Mouse (Mus musculus) forebrain, postnatal 0 days (tissue): ENCODE measurements around the gene Vav3. TPM values are rescaled to one million over a fixed set of nuclear protein-coding genes. Genes with fewer than 3 reads are reported as not detected.

Experiments
- ATAC-seq: fragments of 200-750 bp; cut with Nextera tagmentation; 2 replicates; pipeline ENCODE4 v1.8.0; 2017; ENCODE audit warnings: mild to moderate bottlenecking, moderate library complexity
- DNase-seq: peaks from one replicate; pipeline ENCODE4 v3.0.0-alpha.2; 2015
- H3K27ac ChIP-seq: fragments of 300-500 bp; sonication (generic); 2 replicates; pipeline ENCODE4 v1.5.1; 2014; ENCODE audit warnings: low read depth, mild to moderate bottlenecking, antibody characterized with exemption, low read length, moderate library complexity, mixed read lengths
- H3K27me3 ChIP-seq: fragments of 300-500 bp; sonication (generic); 2 replicates; pipeline ENCODE4 v1.6.1; 2014; ENCODE audit warnings: mild to moderate bottlenecking, low read length, mixed read lengths; ENCODE audit not compliant: insufficient read depth
- H3K36me3 ChIP-seq: fragments of 300-500 bp; sonication (generic); 2 replicates; pipeline ENCODE4 v1.6.1; 2014; ENCODE audit warnings: mild to moderate bottlenecking, moderate library complexity; ENCODE audit not compliant: insufficient read depth
- H3K4me1 ChIP-seq: fragments of 300-500 bp; sonication (generic); 2 replicates; pipeline ENCODE4 v1.6.1; 2014; ENCODE audit warnings: antibody characterized with exemption; ENCODE audit not compliant: insufficient read depth
- H3K4me2 ChIP-seq: fragments of 300-500 bp; sonication (generic); 2 replicates; pipeline ENCODE4 v1.6.1; 2014; ENCODE audit warnings: low read depth, mild to moderate bottlenecking, moderate library complexity
- H3K4me3 ChIP-seq: fragments of 300-500 bp; sonication (generic); 2 replicates; pipeline ENCODE4 v1.5.1; 2014; ENCODE audit warnings: low read depth, low read length, mixed read lengths
- H3K9ac ChIP-seq: fragments of 300-500 bp; sonication (generic); 2 replicates; pipeline ENCODE4 v1.6.1; 2014; ENCODE audit warnings: mild to moderate bottlenecking
- H3K9me3 ChIP-seq: fragments of 300-500 bp; sonication (generic); 2 replicates; pipeline ENCODE4 v1.6.1; 2016; ENCODE audit warnings: low read length
- CTCF ChIP-seq: sonication (generic); IDR thresholded peaks from 2 replicates; pipeline ENCODE4 v1.5.1; 2016; ENCODE audit warnings: antibody characterized with exemption, control low read depth, low read depth
- WGBS: fragments of 180-500 bp; shearing (Covaris S2); extraction: QIAGEN DNeasy Blood & Tissue Kit; methylation state at CpG from one replicate; pipeline ENCODE4 v1.1.7; 2014; 5-methylcytosine and 5-hydroxymethylcytosine counted together
- polyA plus RNA-seq: library from polyadenylated mRNA; unstranded; fragments of >200 nt; fragmentation: Nextera tagmentation; extraction: Ambion mirVana; gene quantifications from 2 replicates; pipeline ENCODE4 v1.2.1, GENCODE M21; 2015
- total RNA-seq: library from RNA; depleted of rRNA; stranded (reverse); fragments of >200 nt; gene quantifications from 2 replicates; pipeline ENCODE4 v1.2.3, GENCODE M21; 2014

The Vav3 gene
- total and polyA plus RNA-seq, 2 experiments from 2014 or later: 7.7 to 9.0 TPM

GRCm38 (mm10) chr3:109683608-109684295, 343.3 kb downstream of the Vav3 start:
- H3K36me3 ChIP-seq: no peaks in the 10 kb centered on the region
- H3K27me3 ChIP-seq: no peaks in the 10 kb centered on the region
- ATAC-seq: peak; percentile 10; the same call in 1 of the 2 replicates
- H3K4me3 ChIP-seq: no peak overlapping the region
- H3K9ac ChIP-seq: no peak overlapping the region
- DNase-seq: peak; percentile 55
- 39% methylated on average over 5 of the region's 5 CpGs for WGBS
- 0 out of 2 replicates have a peak, but pooled peaks cover 5% of the 10 kb centered on the region for H3K4me1 ChIP-seq
- no peak overlapping the region for H3K4me2 ChIP-seq
- no peaks in the 10 kb centered on the region for H3K9me3 ChIP-seq
- TF ChIP-seq CTCF: no peak
- H3K27ac ChIP-seq: no peak overlapping the region

GRCm38 (mm10) chr3:109690566-109690965, 350.1 kb downstream of the Vav3 start:
- no peak overlapping the region for H3K27ac ChIP-seq
- no peak overlapping the region for H3K9ac ChIP-seq
- no peaks in the 10 kb centered on the region for H3K36me3 ChIP-seq
- ATAC-seq (no peak), DNase-seq (no peak)
- 20% methylated on average over 2 of the region's 2 CpGs for WGBS
- no peak overlapping the region for H3K4me2 ChIP-seq
- H3K4me3 ChIP-seq: no peak overlapping the region
- TF ChIP-seq CTCF: no peak
- H3K9me3 ChIP-seq: no peaks in the 10 kb centered on the region
- H3K27me3 ChIP-seq: no peaks in the 10 kb centered on the region
- no peaks in the 10 kb centered on the region for H3K4me1 ChIP-seq

DNA sequence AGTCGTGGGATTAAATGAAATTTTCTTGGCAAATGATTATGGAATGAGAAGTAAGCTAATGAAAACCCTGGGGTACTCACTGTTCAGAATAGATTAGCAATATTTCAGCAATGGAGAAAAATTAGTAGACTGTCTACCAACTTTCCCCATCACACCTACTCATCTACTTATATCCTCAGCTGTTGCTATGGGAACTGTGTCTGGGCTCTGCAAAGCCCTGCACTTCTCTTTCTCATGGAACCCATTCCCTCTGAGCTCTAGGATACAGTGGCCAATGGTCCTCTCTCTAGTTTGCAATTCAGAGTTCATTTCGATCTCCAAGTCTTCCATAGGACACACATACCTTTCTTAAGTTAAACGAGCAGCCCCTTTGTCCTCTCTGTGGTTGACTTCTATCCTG, 352.2 kb downstream of the Vav3 start:
- TF ChIP-seq CTCF: no peak
- 81% methylated on average over 3 of the region's 3 CpGs for WGBS

GRCm38 (mm10) chr3:109701301-109701700, 360.8 kb downstream of the Vav3 start:
- Histone ChIP-seq H3K9me3 (no peaks in the 10 kb centered on the region), H3K4me3 (no peak overlapping the region), H3K4me1 (no peaks in the 10 kb centered on the region), H3K27ac (no peak overlapping the region), H3K27me3 (no peaks in the 10 kb centered on the region), H3K9ac (no peak overlapping the region), H3K4me2 (no peak overlapping the region), H3K36me3 (no peaks in the 10 kb centered on the region)
- ATAC-seq (no peak), DNase-seq (no peak)
- TF ChIP-seq CTCF: no peak
- WGBS: 81% methylated on average over 1 of the region's 1 CpGs

More for the DNA sequence above, 352.2 kb downstream of the Vav3 start:
- Histone ChIP-seq H3K9ac (no peak overlapping the region), H3K36me3 (no peaks in the 10 kb centered on the region), H3K27me3 (no peaks in the 10 kb centered on the region), H3K4me1 (no peaks in the 10 kb centered on the region), H3K4me2 (no peak overlapping the region), H3K9me3 (no peaks in the 10 kb centered on the region), H3K4me3 (no peak overlapping the region), H3K27ac (no peak overlapping the region)
- ATAC-seq: peak; percentile 61; the same call in 1 of the 2 replicates
- no peak for DNase-seq

GRCm38 (mm10) chr3:109707786-109708460, 367.5 kb downstream of the Vav3 start:
- H3K4me3 ChIP-seq: no peak overlapping the region
- H3K36me3 ChIP-seq: no peaks in the 10 kb centered on the region
- no peak overlapping the region for H3K27ac ChIP-seq
- DNase-seq (peak; percentile 63), ATAC-seq (peak; percentile 62)
- no peaks in the 10 kb centered on the region for H3K27me3 ChIP-seq
- H3K9me3 ChIP-seq: no peaks in the 10 kb centered on the region
- WGBS: 44% methylated on average over 2 of the region's 2 CpGs
- H3K4me2 ChIP-seq: no peak overlapping the region
- no peak for TF ChIP-seq CTCF
- no peaks in the 10 kb centered on the region for H3K4me1 ChIP-seq
- no peak overlapping the region for H3K9ac ChIP-seq

DNA sequence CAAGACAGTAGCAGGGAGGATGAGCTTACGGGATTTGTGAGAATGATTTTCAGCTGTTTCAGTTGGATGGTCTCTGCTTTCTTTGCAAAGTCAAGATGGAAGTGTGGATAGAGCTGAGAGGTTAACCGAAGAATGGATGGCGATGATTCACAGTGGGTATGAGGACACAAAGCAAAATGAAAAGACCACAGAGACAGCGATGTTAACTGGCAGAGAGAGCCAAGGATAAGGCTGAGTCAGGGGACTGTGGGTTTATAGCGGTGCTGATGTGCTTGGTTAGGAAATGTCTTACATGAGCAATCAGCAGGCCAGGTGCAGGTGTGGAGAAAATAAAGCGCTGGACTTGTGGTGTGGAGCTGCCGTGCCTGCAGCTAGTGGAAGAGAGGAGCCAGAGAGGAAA, 371.3 kb downstream of the Vav3 start:
- Histone ChIP-seq H3K36me3 (no peaks in the 10 kb centered on the region), H3K27me3 (no peaks in the 10 kb centered on the region), H3K9ac (no peak overlapping the region), H3K27ac (no peak overlapping the region), H3K9me3 (no peaks in the 10 kb centered on the region), H3K4me2 (no peak overlapping the region), H3K4me1 (no peaks in the 10 kb centered on the region), H3K4me3 (no peak overlapping the region)
- WGBS: 92% methylated on average over 7 of the region's 7 CpGs
- DNase-seq: no peak
- TF ChIP-seq CTCF: no peak
- no peak for ATAC-seq

- Histone ChIP-seq H3K27me3 (no peaks in the 10 kb centered on the region), H3K4me3 (no peak overlapping the region), H3K4me1 (no peaks in the 10 kb centered on the region), H3K9ac (no peak overlapping the region), H3K4me2 (no peak overlapping the region), H3K27ac (no peak overlapping the region), H3K36me3 (no peaks in the 10 kb centered on the region), H3K9me3 (no peaks in the 10 kb centered on the region)
- DNase-seq: no peak
- no peak for TF ChIP-seq CTCF
- no peak for ATAC-seq
Observed at GRCm38 (mm10) chr3:109714476-109714875, 374.0 kb downstream of the Vav3 start.
